Mouse (Mus musculus): Measurements from ENCODE around the gene 6030458C11Rik. TPM values are rescaled to one million over a fixed set of nuclear protein-coding genes. Genes with fewer than 3 reads are reported as not detected.
"Not testable (repeated sequence)": the region's sequence is repeated elsewhere in the genome, so short reads cannot be mapped to it uniquely, and the experiment has no call there.

The 6030458C11Rik gene
- polyA plus RNA-seq, 1 experiment from 2014 or later: 55.6 TPM

GRCm38 (mm10) chr15:12805071-12805470 is 19.4 kb downstream of the 6030458C11Rik start:
- no peak for DNase-seq (ENCODE audit: low spot score)
- Histone ChIP-seq H3K27ac (no peak overlapping the region), H3K4me3 (no peak overlapping the region), H3K36me3 (peaks cover 46% of the 10 kb centered on the region), H3K4me1 (no peaks in the 10 kb centered on the region), H3K27me3 (ENCODE audit: low read depth, poor library complexity, severe bottlenecking) (no peaks in the 10 kb centered on the region), H3K9me3 (replicated peaks) (no peaks in the 10 kb centered on the region)
- WGBS: 85% methylated on average over 4 of the region's 4 CpGs

- not testable (repeated sequence) for H3K27ac ChIP-seq; H3K36me3 ChIP-seq; H3K4me3 ChIP-seq; H3K4me1 ChIP-seq; H3K27me3 ChIP-seq (ENCODE audit: low read depth, poor library complexity, severe bottlenecking); DNase-seq (ENCODE audit: low spot score); H3K9me3 ChIP-seq (replicated peaks)
- WGBS: 79% methylated on average over 2 of the region's 2 CpGs
Observed at GRCm38 (mm10) chr15:12801142-12801506, 23.3 kb downstream of the 6030458C11Rik start.

GRCm38 (mm10) chr15:12800405-12801141 is 23.9 kb downstream of the 6030458C11Rik start:
- Histone ChIP-seq H3K9me3 (replicated peaks) (no peaks in the 10 kb centered on the region), H3K4me3 (no peak overlapping the region), H3K4me1 (no peaks in the 10 kb centered on the region), H3K27me3 (ENCODE audit: low read depth, poor library complexity, severe bottlenecking) (no peaks in the 10 kb centered on the region), H3K36me3 (peaks cover under 1% of the 10 kb centered on the region), H3K27ac (no peak overlapping the region)
- 47% methylated on average over 15 of the region's 15 CpGs for WGBS
- DNase-seq (ENCODE audit: low spot score): no peak

GRCm38 (mm10) chr15:12798043-12798442 is 26.4 kb downstream of the 6030458C11Rik start:
- no peak overlapping the region for H3K27ac ChIP-seq
- no peaks in the 10 kb centered on the region for H3K27me3 ChIP-seq (ENCODE audit: low read depth, poor library complexity, severe bottlenecking)
- no peaks in the 10 kb centered on the region for H3K36me3 ChIP-seq
- H3K9me3 ChIP-seq (replicated peaks): no peaks in the 10 kb centered on the region
- no peak overlapping the region for H3K4me3 ChIP-seq
- 91% methylated on average over 6 of the region's 6 CpGs for WGBS
- no peak for DNase-seq (ENCODE audit: low spot score)
- H3K4me1 ChIP-seq: no peaks in the 10 kb centered on the region

- no peak for DNase-seq (ENCODE audit: low spot score)
- no peaks in the 10 kb centered on the region for H3K36me3 ChIP-seq
- 46% methylated on average over 13 of the region's 13 CpGs for WGBS
- H3K4me3 ChIP-seq: no peak overlapping the region
- H3K27me3 ChIP-seq (ENCODE audit: low read depth, poor library complexity, severe bottlenecking): no peaks in the 10 kb centered on the region
- H3K9me3 ChIP-seq (replicated peaks): no peaks in the 10 kb centered on the region
- no peaks in the 10 kb centered on the region for H3K4me1 ChIP-seq
- H3K27ac ChIP-seq: no peak overlapping the region
Observed at GRCm38 (mm10) chr15:12795909-12796470, 28.5 kb downstream of the 6030458C11Rik start.

- Histone ChIP-seq H3K4me3 (no peak overlapping the region), H3K27me3 (ENCODE audit: low read depth, poor library complexity, severe bottlenecking) (no peaks in the 10 kb centered on the region), H3K36me3 (no peaks in the 10 kb centered on the region), H3K4me1 (no peaks in the 10 kb centered on the region), H3K9me3 (replicated peaks) (no peaks in the 10 kb centered on the region), H3K27ac (no peak overlapping the region)
- WGBS: 5% methylated on average over 2 of the region's 2 CpGs
- peak; percentile 46 for DNase-seq (ENCODE audit: low spot score)
Observed at GRCm38 (mm10) chr15:12795457-12795894, 29.0 kb downstream of the 6030458C11Rik start.

- no peak overlapping the region for H3K27ac ChIP-seq
- H3K4me3 ChIP-seq: no peak overlapping the region
- DNase-seq (ENCODE audit: low spot score): no peak
Observed at GRCm38 (mm10) chr15:12794311-12794710, 30.1 kb downstream of the 6030458C11Rik start.

GRCm38 (mm10) chr15:12789406-12789867 is 35.0 kb downstream of the 6030458C11Rik start:
- no peaks in the 10 kb centered on the region for H3K9me3 ChIP-seq (replicated peaks)
- no peaks in the 10 kb centered on the region for H3K36me3 ChIP-seq
- peaks cover 6% of the 10 kb centered on the region; the same call in 1 of the 2 replicates for H3K4me1 ChIP-seq
- H3K27ac ChIP-seq: peak overlapping the region; percentile 58; the same call in 1 of the 2 replicates
- WGBS: 50% methylated on average over 10 of the region's 10 CpGs
- H3K4me3 ChIP-seq: no peak overlapping the region
- no peaks in the 10 kb centered on the region for H3K27me3 ChIP-seq (ENCODE audit: low read depth, poor library complexity, severe bottlenecking)
- DNase-seq (ENCODE audit: low spot score): no peak

More at GRCm38 (mm10) chr15:12794311-12794710, 30.1 kb downstream of the 6030458C11Rik start:
- Histone ChIP-seq H3K27me3 (ENCODE audit: low read depth, poor library complexity, severe bottlenecking) (no peaks in the 10 kb centered on the region), H3K9me3 (replicated peaks) (no peaks in the 10 kb centered on the region), H3K36me3 (no peaks in the 10 kb centered on the region), H3K4me1 (peaks cover 4% of the 10 kb centered on the region; the same call in 1 of the 2 replicates)
- WGBS: 71% methylated on average over 6 of the region's 6 CpGs

- Histone ChIP-seq H3K4me1 (peaks cover 6% of the 10 kb centered on the region; the same call in 1 of the 2 replicates), H3K4me3 (no peak overlapping the region), H3K27me3 (ENCODE audit: low read depth, poor library complexity, severe bottlenecking) (no peaks in the 10 kb centered on the region), H3K27ac (no peak overlapping the region), H3K9me3 (replicated peaks) (no peaks in the 10 kb centered on the region), H3K36me3 (no peaks in the 10 kb centered on the region)
- no peak for DNase-seq (ENCODE audit: low spot score)
- 86% methylated on average over 5 of the region's 5 CpGs for WGBS
Observed at GRCm38 (mm10) chr15:12788536-12788935, 35.9 kb downstream of the 6030458C11Rik start.

GRCm38 (mm10) chr15:12781729-12782326 is 42.6 kb downstream of the 6030458C11Rik start:
- H3K27me3 ChIP-seq (ENCODE audit: low read depth, poor library complexity, severe bottlenecking): no peaks in the 10 kb centered on the region
- H3K27ac ChIP-seq: no peak overlapping the region
- H3K4me3 ChIP-seq: no peak overlapping the region
- DNase-seq (ENCODE audit: low spot score): no peak
- H3K36me3 ChIP-seq: no peaks in the 10 kb centered on the region
- 70% methylated on average over 14 of the region's 16 CpGs for WGBS
- no peaks in the 10 kb centered on the region for H3K4me1 ChIP-seq
- H3K9me3 ChIP-seq (replicated peaks): no peaks in the 10 kb centered on the region

GRCm38 (mm10) chr15:12781296-12781695 is 43.2 kb downstream of the 6030458C11Rik start:
- Histone ChIP-seq H3K4me1 (no peaks in the 10 kb centered on the region), H3K36me3 (no peaks in the 10 kb centered on the region), H3K4me3 (no peak overlapping the region), H3K27me3 (ENCODE audit: low read depth, poor library complexity, severe bottlenecking) (no peaks in the 10 kb centered on the region), H3K27ac (no peak overlapping the region), H3K9me3 (replicated peaks) (no peaks in the 10 kb centered on the region)
- no peak for DNase-seq (ENCODE audit: low spot score)
- 71% methylated on average over 6 of the region's 6 CpGs for WGBS

- Histone ChIP-seq H3K27me3 (ENCODE audit: low read depth, poor library complexity, severe bottlenecking) (no peaks in the 10 kb centered on the region), H3K4me1 (no peaks in the 10 kb centered on the region), H3K4me3 (no peak overlapping the region), H3K27ac (no peak overlapping the region), H3K36me3 (no peaks in the 10 kb centered on the region), H3K9me3 (replicated peaks) (no peaks in the 10 kb centered on the region)
- DNase-seq (ENCODE audit: low spot score): no peak
- WGBS: 87% methylated on average over 11 of the region's 11 CpGs
Observed at GRCm38 (mm10) chr15:12774149-12774753, 50.2 kb downstream of the 6030458C11Rik start.

GRCm38 (mm10) chr15:12770958-12771357 is 53.5 kb downstream of the 6030458C11Rik start:
- Histone ChIP-seq H3K4me1 (peaks cover 9% of the 10 kb centered on the region; the same call in 1 of the 2 replicates), H3K4me3 (no peak overlapping the region), H3K27me3 (ENCODE audit: low read depth, poor library complexity, severe bottlenecking) (no peaks in the 10 kb centered on the region), H3K36me3 (no peaks in the 10 kb centered on the region), H3K9me3 (replicated peaks) (no peaks in the 10 kb centered on the region), H3K27ac (no peak overlapping the region)
- 65% methylated on average over 7 of the region's 7 CpGs for WGBS
- DNase-seq (ENCODE audit: low spot score): no peak
